Mouse (Mus musculus) ES-E14 (cell line): ENCODE results near the gene Elmo1.

Source experiments
- CHD2 ChIP-seq: IDR thresholded peaks from 2 replicates; pipeline ENCODE4 v1.6.1; 2014; ENCODE audit warnings: mild to moderate bottlenecking, low read depth, low read length, inconsistent platforms
- HCFC1 ChIP-seq: IDR thresholded peaks from 2 replicates; pipeline ENCODE4 v1.6.1; 2012; ENCODE audit warnings: low read length, inconsistent platforms, borderline replicate concordance; ENCODE audit not compliant: insufficient read depth
- ZNF384 ChIP-seq: IDR thresholded peaks from 2 replicates; pipeline ENCODE4 v1.6.1; 2012; ENCODE audit warnings: low read depth, low read length, inconsistent platforms

GRCm38 (mm10) chr13:20600246-20600645 lies 509.9 kb downstream of the Elmo1 start:
- TF ChIP-seq ZNF384 = no peak
- TF ChIP-seq CHD2 = no peak
- TF ChIP-seq HCFC1 = no peak
